Mouse (Mus musculus) G1E (cell line): Measurements from ENCODE around the gene Golt1b.

ENCODE experiments used
- CTCF ChIP-seq: IDR thresholded peaks from 2 replicates; pipeline ENCODE4 v1.5.1; 2012; ENCODE audit warnings: low read depth, low read length, inconsistent platforms, mixed read lengths
- GATA1 ChIP-seq: IDR thresholded peaks from 2 replicates; pipeline ENCODE4 v1.6.1; 2012; ENCODE audit warnings: borderline replicate concordance, low read length, inconsistent platforms, mixed read lengths
- POLR2AphosphoS5 ChIP-seq: IDR thresholded peaks from 2 replicates; pipeline ENCODE4 v1.6.1; 2012; ENCODE audit warnings: low read depth, low read length, inconsistent platforms; ENCODE audit not compliant: insufficient replicate concordance

DNA sequence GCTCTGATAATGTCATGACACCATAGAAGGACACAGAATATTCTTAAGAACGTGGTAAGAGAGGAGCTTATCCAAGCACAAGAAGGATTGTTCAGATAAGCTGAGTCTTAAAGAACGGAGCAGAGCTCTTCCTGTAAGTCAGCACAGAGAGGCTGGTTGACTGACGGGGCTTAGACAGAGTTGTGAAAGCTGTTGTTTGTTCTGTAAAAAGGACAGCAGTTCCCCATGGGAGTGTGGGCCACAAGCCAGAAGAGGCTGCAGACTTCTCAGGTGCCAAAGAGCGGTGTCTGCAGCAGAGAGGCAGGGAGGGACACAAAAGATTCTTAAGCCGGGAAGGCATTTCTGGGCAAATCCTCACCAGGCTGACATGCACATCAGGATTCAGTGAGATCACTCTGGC, 7.6 kb downstream of the Golt1b start:
- TF ChIP-seq CTCF (no peak), GATA1 (no peak), POLR2AphosphoS5 (no peak)
